Mouse (Mus musculus) forebrain, postnatal 0 days (tissue): ENCODE data around the gene Fam78a. TPM values are rescaled to one million over a fixed set of nuclear protein-coding genes. Genes with fewer than 3 reads are reported as not detected.
A peak's percentile ranks its signal among the peaks of the same experiment; 100 is the strongest.

Experiments used
- ATAC-seq: fragments of 200-750 bp; cut with Nextera tagmentation; 2 replicates; pipeline ENCODE4 v1.8.0; 2017; ENCODE audit warnings: mild to moderate bottlenecking, moderate library complexity
- DNase-seq: peaks from one replicate; pipeline ENCODE4 v3.0.0-alpha.2; 2015
- H3K27ac ChIP-seq: fragments of 300-500 bp; sonication (generic); 2 replicates; pipeline ENCODE4 v1.5.1; 2014; ENCODE audit warnings: low read depth, mild to moderate bottlenecking, antibody characterized with exemption, low read length, moderate library complexity, mixed read lengths
- H3K27me3 ChIP-seq: fragments of 300-500 bp; sonication (generic); 2 replicates; pipeline ENCODE4 v1.6.1; 2014; ENCODE audit warnings: mild to moderate bottlenecking, low read length, mixed read lengths; ENCODE audit not compliant: insufficient read depth
- H3K36me3 ChIP-seq: fragments of 300-500 bp; sonication (generic); 2 replicates; pipeline ENCODE4 v1.6.1; 2014; ENCODE audit warnings: mild to moderate bottlenecking, moderate library complexity; ENCODE audit not compliant: insufficient read depth
- H3K4me1 ChIP-seq: fragments of 300-500 bp; sonication (generic); 2 replicates; pipeline ENCODE4 v1.6.1; 2014; ENCODE audit warnings: antibody characterized with exemption; ENCODE audit not compliant: insufficient read depth
- H3K4me2 ChIP-seq: fragments of 300-500 bp; sonication (generic); 2 replicates; pipeline ENCODE4 v1.6.1; 2014; ENCODE audit warnings: low read depth, mild to moderate bottlenecking, moderate library complexity
- H3K4me3 ChIP-seq: fragments of 300-500 bp; sonication (generic); 2 replicates; pipeline ENCODE4 v1.5.1; 2014; ENCODE audit warnings: low read depth, low read length, mixed read lengths
- H3K9ac ChIP-seq: fragments of 300-500 bp; sonication (generic); 2 replicates; pipeline ENCODE4 v1.6.1; 2014; ENCODE audit warnings: mild to moderate bottlenecking
- H3K9me3 ChIP-seq: fragments of 300-500 bp; sonication (generic); 2 replicates; pipeline ENCODE4 v1.6.1; 2016; ENCODE audit warnings: low read length
- CTCF ChIP-seq: sonication (generic); IDR thresholded peaks from 2 replicates; pipeline ENCODE4 v1.5.1; 2016; ENCODE audit warnings: antibody characterized with exemption, control low read depth, low read depth
- WGBS: fragments of 180-500 bp; shearing (Covaris S2); extraction: QIAGEN DNeasy Blood & Tissue Kit; methylation state at CpG from one replicate; pipeline ENCODE4 v1.1.7; 2014; 5-methylcytosine and 5-hydroxymethylcytosine counted together
- polyA plus RNA-seq: library from polyadenylated mRNA; unstranded; fragments of >200 nt; fragmentation: Nextera tagmentation; extraction: Ambion mirVana; gene quantifications from 2 replicates; pipeline ENCODE4 v1.2.1, GENCODE M21; 2015
- total RNA-seq: library from RNA; depleted of rRNA; stranded (reverse); fragments of >200 nt; gene quantifications from 2 replicates; pipeline ENCODE4 v1.2.3, GENCODE M21; 2014; rRNA removed

Fam78a gene
- total RNA-seq (0.38 and 0.62 TPM in 2 replicates), polyA plus RNA-seq (0.38 and 0.39 TPM in 2 replicates)

GRCm38 (mm10) chr2:32084111-32084871, at the start of gene Fam78a:
Gene Fam78a, minus strand, starts transcription at chr2:32084857.
- peak within 1 kb of the TSS; percentile 99 for H3K4me2 ChIP-seq
- peak within 1 kb of the TSS; percentile 51 for H3K9ac ChIP-seq
- ATAC-seq (peak; percentile 86), DNase-seq (peak; percentile 57)
- H3K4me3 ChIP-seq = peak within 1 kb of the TSS; percentile 63
- H3K27ac ChIP-seq = no peak within 1 kb of the TSS
- WGBS = 3% methylated on average over 58 of the region's 68 CpGs
- H3K4me1 ChIP-seq = no peaks in the 10 kb centered on the region
- no peaks in the 10 kb centered on the region for H3K9me3 ChIP-seq
- no peaks in the 10 kb centered on the region for H3K36me3 ChIP-seq
- no peak for TF ChIP-seq CTCF
- H3K27me3 ChIP-seq = peaks cover 22% of the 10 kb centered on the region

- H3K9me3 ChIP-seq = no peaks in the 10 kb centered on the region
- peak; percentile 89 for TF ChIP-seq CTCF
- H3K4me3 ChIP-seq = no peak overlapping the region
- no peak overlapping the region for H3K9ac ChIP-seq
- H3K4me1 ChIP-seq = peaks cover 5% of the 10 kb centered on the region; the same call in 1 of the 2 replicates
- no peaks in the 10 kb centered on the region for H3K27me3 ChIP-seq
- peak; percentile 84 for DNase-seq
- no peak overlapping the region for H3K27ac ChIP-seq
- no peak for ATAC-seq
- no peaks in the 10 kb centered on the region for H3K36me3 ChIP-seq
- H3K4me2 ChIP-seq = no peak overlapping the region
- 4% methylated on average over 2 of the region's 2 CpGs for WGBS
These were observed 49.4 kb upstream of the Fam78a start for GRCm38 (mm10) chr2:32134039-32134438.

GRCm38 (mm10) chr2:32132567-32132992, 47.9 kb upstream of the Fam78a start:
- Histone ChIP-seq H3K9ac (no peak overlapping the region), H3K36me3 (no peaks in the 10 kb centered on the region), H3K27ac (no peak overlapping the region), H3K9me3 (no peaks in the 10 kb centered on the region), H3K27me3 (no peaks in the 10 kb centered on the region), H3K4me3 (no peak overlapping the region), H3K4me2 (peak overlapping the region; percentile 17; the same call in 1 of the 2 replicates), H3K4me1 (no peaks in the 10 kb centered on the region)
- WGBS = 6% methylated on average over 11 of the region's 12 CpGs
- TF ChIP-seq CTCF = no peak
- DNase-seq (no peak), ATAC-seq (no peak)

GRCm38 (mm10) chr2:32131866-32132566, 47.4 kb upstream of the Fam78a start:
- DNase-seq (no peak), ATAC-seq (no peak)
- Histone ChIP-seq H3K27ac (no peak overlapping the region), H3K27me3 (no peaks in the 10 kb centered on the region), H3K9me3 (no peaks in the 10 kb centered on the region), H3K36me3 (no peaks in the 10 kb centered on the region), H3K4me2 (no peak overlapping the region), H3K9ac (no peak overlapping the region), H3K4me3 (no peak overlapping the region), H3K4me1 (no peaks in the 10 kb centered on the region)
- TF ChIP-seq CTCF = no peak
- WGBS = 67% methylated on average over 6 of the region's 6 CpGs

- Histone ChIP-seq H3K4me3 (no peak overlapping the region), H3K9ac (no peak overlapping the region), H3K4me2 (no peak overlapping the region), H3K27me3 (no peaks in the 10 kb centered on the region), H3K27ac (no peak overlapping the region), H3K36me3 (no peaks in the 10 kb centered on the region), H3K4me1 (no peaks in the 10 kb centered on the region), H3K9me3 (no peaks in the 10 kb centered on the region)
- DNase-seq (no peak), ATAC-seq (no peak)
- no peak for TF ChIP-seq CTCF
- 86% methylated on average over 9 of the region's 9 CpGs for WGBS
These were observed 46.7 kb upstream of the Fam78a start for GRCm38 (mm10) chr2:32131205-32131834.

GRCm38 (mm10) chr2:32130435-32130834, 45.8 kb upstream of the Fam78a start:
- ATAC-seq = peak; percentile 43; the same call in 1 of the 2 replicates

More at GRCm38 (mm10) chr2:32130435-32130834, 45.8 kb upstream of the Fam78a start:
- no peaks in the 10 kb centered on the region for H3K27me3 ChIP-seq
- no peak overlapping the region for H3K9ac ChIP-seq
- H3K4me1 ChIP-seq = no peaks in the 10 kb centered on the region
- no peak overlapping the region for H3K4me3 ChIP-seq
- H3K4me2 ChIP-seq = no peak overlapping the region
- DNase-seq = peak; percentile 74
- H3K27ac ChIP-seq = no peak overlapping the region
- TF ChIP-seq CTCF = peak; percentile 83
- H3K36me3 ChIP-seq = no peaks in the 10 kb centered on the region
- 31% methylated on average over 6 of the region's 6 CpGs for WGBS
- H3K9me3 ChIP-seq = no peaks in the 10 kb centered on the region
